Mouse (Mus musculus) heart, embryonic 16.5 days (tissue): ENCODE results near the gene Ifi209. TPM values are rescaled to one million over a fixed set of nuclear protein-coding genes. Genes with fewer than 3 reads are reported as not detected.
"Not testable (repeated sequence)": the region's sequence is repeated elsewhere in the genome, so short reads cannot be mapped to it uniquely, and the experiment has no call there.

ENCODE experiments used
- ATAC-seq: fragments of 200-750 bp; cut with Nextera tagmentation; replicated peaks from 2 replicates; pipeline ENCODE4 v1.8.0; 2017; ENCODE audit warnings: moderate number of reproducible peaks; ENCODE audit not compliant: insufficient read depth, low FRiP score; ENCODE audit errors: extremely low read depth
- H3K27ac ChIP-seq: fragments of 300-500 bp; sonication (generic); 2 replicates; pipeline ENCODE4 v1.5.1; 2014; ENCODE audit warnings: mild to moderate bottlenecking, low read length, control low read depth, moderate library complexity
- H3K27me3 ChIP-seq: fragments of 300-500 bp; sonication (generic); 2 replicates; pipeline ENCODE4 v1.6.1; 2014; ENCODE audit warnings: low read length, mixed read lengths; ENCODE audit not compliant: control insufficient read depth, insufficient read depth
- H3K36me3 ChIP-seq: fragments of 300-500 bp; sonication (generic); 2 replicates; pipeline ENCODE4 v1.6.1; 2014; ENCODE audit not compliant: control insufficient read depth, insufficient read depth
- H3K4me1 ChIP-seq: fragments of 300-500 bp; sonication (generic); 2 replicates; pipeline ENCODE4 v1.6.1; 2014; ENCODE audit warnings: low read length, mixed read lengths; ENCODE audit not compliant: control insufficient read depth, insufficient read depth
- H3K4me2 ChIP-seq: fragments of 300-500 bp; sonication (generic); 2 replicates; pipeline ENCODE4 v1.6.1; 2014; ENCODE audit warnings: low read depth, mild to moderate bottlenecking, control low read depth, low read length
- H3K4me3 ChIP-seq: fragments of 300-500 bp; sonication (generic); 2 replicates; pipeline ENCODE4 v1.5.1; 2014; ENCODE audit warnings: mild to moderate bottlenecking, control low read depth, low read length
- H3K9ac ChIP-seq: fragments of 300-500 bp; sonication (generic); 2 replicates; pipeline ENCODE4 v1.6.1; 2014; ENCODE audit warnings: low read length, control low read depth
- H3K9me3 ChIP-seq: fragments of 300-500 bp; sonication (generic); replicated peaks from 2 replicates; pipeline ENCODE4 v1.6.1; 2016; ENCODE audit warnings: low read length; ENCODE audit not compliant: control insufficient read depth
- WGBS: fragments of 180-500 bp; shearing (Covaris S2); extraction: QIAGEN DNeasy Blood & Tissue Kit; methylation state at CpG from one replicate; pipeline ENCODE4 v1.1.7; 2014; 5-methylcytosine and 5-hydroxymethylcytosine counted together
- polyA plus RNA-seq: library from polyadenylated mRNA; unstranded; fragments of >200 nt; fragmentation: Nextera tagmentation; extraction: Ambion mirVana; gene quantifications from 2 replicates; pipeline ENCODE4 v1.2.1, GENCODE M21; 2015

Gene Ifi209
- polyA plus RNA-seq, result 0.35 and 0.74 TPM in 2 replicates

GRCm38 (mm10) chr1:173630622-173631021 lies at the start of gene Ifi209:
Ifi209 (plus strand) TSS chr1:173630917.
- 52% methylated on average over 2 of the region's 2 CpGs for WGBS
- not testable (repeated sequence) for H3K4me2 ChIP-seq, H3K4me1 ChIP-seq, H3K9ac ChIP-seq, ATAC-seq, H3K4me3 ChIP-seq, H3K36me3 ChIP-seq, H3K27me3 ChIP-seq, H3K9me3 ChIP-seq, H3K27ac ChIP-seq

- not testable (repeated sequence) for ATAC-seq, H3K4me3 ChIP-seq, H3K36me3 ChIP-seq, H3K4me1 ChIP-seq, H3K9ac ChIP-seq, H3K4me2 ChIP-seq, H3K27me3 ChIP-seq, H3K9me3 ChIP-seq, H3K27ac ChIP-seq
- 89% methylated on average over 2 of the region's 2 CpGs for WGBS
These were observed 41.0 kb upstream of the Ifi209 start for GRCm38 (mm10) chr1:173589698-173590097.

GRCm38 (mm10) chr1:173598838-173599494 lies 31.8 kb upstream of the Ifi209 start, which contains the start of gene Ifi213:
Ifi213 (minus strand) TSS chr1:173599274.
- ATAC-seq, result not testable (repeated sequence)
- WGBS, result 67% methylated on average over 3 of the region's 3 CpGs

DNA sequence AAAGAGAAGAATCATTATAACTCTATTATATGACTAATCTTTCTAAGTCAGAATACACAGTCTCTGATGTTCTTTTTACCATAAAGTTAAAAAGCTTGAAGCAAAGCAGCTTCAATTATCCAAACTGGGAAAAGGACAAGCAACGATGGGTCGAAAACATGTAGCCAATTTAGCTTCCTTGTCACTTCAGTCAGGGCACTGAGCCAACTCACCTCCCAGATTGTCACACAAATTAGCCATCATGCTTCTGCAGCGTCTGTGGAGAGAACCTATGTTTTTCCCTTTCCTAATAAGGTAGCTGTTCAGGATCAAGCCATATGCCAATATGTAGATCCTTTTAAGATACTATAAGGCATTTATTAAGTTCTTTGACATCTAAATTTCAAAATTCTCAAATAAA lies 20.4 kb upstream of the Ifi209 start:
- H3K36me3 ChIP-seq, H3K9ac ChIP-seq, H3K4me2 ChIP-seq, H3K4me1 ChIP-seq, H3K27me3 ChIP-seq, ATAC-seq, H3K27ac ChIP-seq, H3K9me3 ChIP-seq, H3K4me3 ChIP-seq: not testable (repeated sequence)
- WGBS, result 70% methylated on average over 3 of the region's 3 CpGs

More at GRCm38 (mm10) chr1:173598838-173599494, 31.8 kb upstream of the Ifi209 start, which contains the start of gene Ifi213:
- H3K36me3 ChIP-seq, H3K4me1 ChIP-seq, H3K9ac ChIP-seq, H3K9me3 ChIP-seq, H3K4me2 ChIP-seq, H3K27ac ChIP-seq, H3K27me3 ChIP-seq, H3K4me3 ChIP-seq: not testable (repeated sequence)

GRCm38 (mm10) chr1:173622216-173622615 lies 8.5 kb upstream of the Ifi209 start:
- H3K4me2 ChIP-seq, H3K27me3 ChIP-seq, H3K36me3 ChIP-seq, H3K9ac ChIP-seq, H3K9me3 ChIP-seq, H3K4me1 ChIP-seq, H3K4me3 ChIP-seq, H3K27ac ChIP-seq, ATAC-seq: not testable (repeated sequence)
- 76% methylated on average over 2 of the region's 2 CpGs for WGBS

DNA sequence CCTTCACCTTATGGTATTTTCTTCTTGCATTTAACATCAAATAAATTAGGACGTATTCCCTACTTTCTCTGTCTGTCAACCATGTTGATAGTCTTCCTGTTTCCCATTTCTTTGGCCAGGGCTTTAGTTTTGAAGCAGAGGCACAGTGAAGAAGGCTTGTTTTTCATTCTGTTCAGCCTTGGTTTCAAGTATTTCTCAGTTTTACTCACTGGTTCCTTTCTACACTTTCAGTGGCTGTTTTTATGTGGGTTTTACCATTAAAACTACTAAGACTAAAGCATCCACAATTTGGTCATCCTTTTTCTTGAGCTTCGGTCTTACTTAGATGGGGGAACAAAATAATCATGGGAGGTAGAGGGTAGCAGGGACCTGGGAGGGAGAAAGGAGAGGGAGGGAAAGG lies 6.7 kb upstream of the Ifi209 start:
- no peak overlapping the region for H3K9ac ChIP-seq

GRCm38 (mm10) chr1:173626686-173627085 lies 4.0 kb upstream of the Ifi209 start:
- no peak overlapping the region for H3K4me3 ChIP-seq
- H3K4me1 ChIP-seq, result no peaks in the 10 kb centered on the region
- ATAC-seq, result no peak
- H3K9ac ChIP-seq, result no peak overlapping the region
- 49% methylated on average over 2 of the region's 2 CpGs for WGBS
- no peak overlapping the region for H3K27ac ChIP-seq
- no peaks in the 10 kb centered on the region for H3K27me3 ChIP-seq
- H3K36me3 ChIP-seq, result no peaks in the 10 kb centered on the region
- no peaks in the 10 kb centered on the region for H3K9me3 ChIP-seq
- no peak overlapping the region for H3K4me2 ChIP-seq

More for the DNA sequence above, 6.7 kb upstream of the Ifi209 start:
- H3K27me3 ChIP-seq, result no peaks in the 10 kb centered on the region
- no peaks in the 10 kb centered on the region for H3K9me3 ChIP-seq
- no peak overlapping the region for H3K4me2 ChIP-seq
- WGBS, result 83% methylated on average over 2 of the region's 2 CpGs
- no peak for ATAC-seq
- H3K4me1 ChIP-seq, result no peaks in the 10 kb centered on the region
- H3K27ac ChIP-seq, result no peak overlapping the region
- H3K36me3 ChIP-seq, result no peaks in the 10 kb centered on the region
- H3K4me3 ChIP-seq, result no peak overlapping the region

- H3K4me1 ChIP-seq, result no peaks in the 10 kb centered on the region
- H3K4me3 ChIP-seq, result no peak overlapping the region
- no peaks in the 10 kb centered on the region for H3K36me3 ChIP-seq
- 80% methylated on average over 5 of the region's 5 CpGs for WGBS
- H3K9me3 ChIP-seq, result no peaks in the 10 kb centered on the region
- no peak for ATAC-seq
- no peaks in the 10 kb centered on the region for H3K27me3 ChIP-seq
- H3K9ac ChIP-seq, result no peak overlapping the region
- no peak overlapping the region for H3K4me2 ChIP-seq
- H3K27ac ChIP-seq, result no peak overlapping the region
These were observed 3.4 kb downstream of the Ifi209 start for GRCm38 (mm10) chr1:173633969-173634645.

GRCm38 (mm10) chr1:173645393-173645792 lies 14.7 kb downstream of the Ifi209 start:
- Histone ChIP-seq H3K9me3 (no peaks in the 10 kb centered on the region), H3K4me3 (no peak overlapping the region), H3K36me3 (no peaks in the 10 kb centered on the region), H3K27ac (no peak overlapping the region), H3K4me1 (no peaks in the 10 kb centered on the region), H3K9ac (no peak overlapping the region), H3K27me3 (no peaks in the 10 kb centered on the region), H3K4me2 (no peak overlapping the region)
- no peak for ATAC-seq
- 70% methylated on average over 2 of the region's 2 CpGs for WGBS
